Mouse (Mus musculus): ENCODE data around the gene Ccdc8.
"Not testable (repeated sequence)": the region's sequence is repeated elsewhere in the genome, so short reads cannot be mapped to it uniquely, and the experiment has no call there.

Ccdc8 gene

DNA sequence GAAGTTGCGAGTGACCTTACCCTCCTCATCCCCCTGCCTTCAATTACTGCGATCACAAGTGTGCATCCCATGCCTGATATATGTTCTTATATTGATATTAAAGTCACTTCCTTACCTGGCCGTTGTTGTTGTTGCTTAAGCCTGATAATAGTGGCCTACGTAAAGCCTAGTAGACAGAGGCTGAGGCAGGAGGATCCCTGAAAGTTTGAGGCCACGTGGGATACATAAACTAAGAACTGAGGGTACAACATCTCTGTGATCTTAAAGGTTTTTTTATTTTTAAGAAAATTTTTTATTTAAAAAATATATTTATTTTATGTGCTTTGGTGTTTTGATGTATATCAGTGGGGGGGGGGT lies at the start of gene Ccdc8:
Gene Ccdc8 (plus strand): TSS at position 258 of the 357 bp plus-strand sequence.
- DNase-seq = no peak

DNA sequence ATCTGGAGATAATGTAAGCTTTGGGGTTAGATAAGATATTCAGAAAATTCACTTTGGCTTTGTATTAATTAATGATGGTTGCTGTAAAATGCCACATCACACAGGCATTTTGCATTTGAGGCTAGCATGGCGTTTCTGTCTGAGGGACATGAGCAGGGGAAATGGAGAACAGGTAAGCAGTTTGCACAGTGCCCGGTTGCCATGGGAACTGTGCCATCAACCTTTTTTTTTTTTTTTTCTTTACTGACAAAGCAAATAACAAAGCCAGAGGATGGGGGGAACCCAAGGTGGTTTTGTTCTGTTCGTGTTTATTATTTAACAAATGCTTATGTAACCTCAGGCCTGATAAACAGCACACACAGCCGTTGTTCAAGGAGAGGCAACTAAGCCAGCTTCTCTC lies 49.6 kb upstream of the Ccdc8 start:
- no peak for DNase-seq

DNA sequence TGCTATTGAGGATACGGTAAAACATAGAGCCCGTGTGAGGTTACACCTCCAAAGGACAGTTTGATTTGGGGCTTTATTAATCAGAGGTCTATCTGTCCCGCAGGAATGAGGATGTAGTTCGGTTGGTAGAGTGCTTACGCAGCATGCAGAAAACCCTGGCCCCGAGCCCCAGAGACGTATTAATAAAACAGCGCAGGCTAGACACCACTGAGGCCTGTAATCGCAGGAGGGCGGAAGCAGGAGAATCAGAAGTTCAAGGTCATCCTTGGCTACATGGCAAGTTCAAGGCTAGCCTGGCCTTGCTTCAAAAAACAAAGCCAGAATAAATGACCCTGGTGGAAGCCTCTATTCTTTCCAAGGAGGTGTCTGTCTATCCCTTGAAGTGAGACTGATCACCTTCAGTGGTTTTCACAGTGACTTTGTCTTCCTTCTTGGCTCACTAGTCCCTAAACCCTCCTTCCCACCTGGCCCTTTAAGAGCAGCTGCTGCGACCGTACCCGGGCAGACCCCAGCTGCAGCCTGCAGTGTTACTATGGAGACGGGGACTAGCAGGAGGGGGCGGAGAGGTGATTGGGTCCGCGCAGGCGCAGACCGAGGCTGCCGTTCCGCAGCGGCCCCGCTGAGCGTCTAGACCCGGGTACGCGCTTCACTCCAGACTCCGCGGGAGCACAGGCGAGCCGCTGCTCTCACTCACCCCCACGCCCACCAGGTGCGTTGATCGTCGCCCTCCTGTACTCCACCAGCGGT lies 48.3 kb upstream of the Ccdc8 start, which contains the start of gene Pnmal2:
Gene Pnmal2 (plus strand): TSS at position 622 of the 747 bp plus-strand sequence.
- peak; percentile 90 to 94 for DNase-seq

DNA sequence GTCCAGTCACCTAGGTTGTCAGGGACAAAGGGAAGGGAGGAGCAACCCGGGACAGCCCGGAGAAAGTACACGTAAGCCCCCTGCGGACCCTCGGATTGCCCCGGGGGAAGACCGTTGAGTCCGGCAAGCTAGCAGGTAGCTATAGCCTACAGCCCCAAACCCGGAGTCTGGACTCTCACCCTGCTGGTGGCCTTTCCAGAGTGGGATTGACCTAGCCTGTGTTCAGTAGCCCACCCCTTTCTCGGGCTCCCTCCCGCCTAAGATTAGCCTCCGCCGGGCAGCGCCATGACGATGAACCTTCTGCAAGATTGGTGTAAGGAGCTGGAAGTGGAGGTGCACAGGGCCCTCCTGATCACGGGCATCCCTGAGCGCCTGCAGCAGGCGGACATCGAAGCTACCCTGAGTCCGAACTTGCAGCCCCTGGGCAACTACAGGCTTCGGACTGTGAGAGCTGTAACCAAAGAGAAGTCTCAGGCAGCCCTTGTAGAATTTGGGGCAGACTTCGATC lies 47.6 kb upstream of the Ccdc8 start:
- peak in 1 of 2 experiments; percentile 39 for DNase-seq

DNA sequence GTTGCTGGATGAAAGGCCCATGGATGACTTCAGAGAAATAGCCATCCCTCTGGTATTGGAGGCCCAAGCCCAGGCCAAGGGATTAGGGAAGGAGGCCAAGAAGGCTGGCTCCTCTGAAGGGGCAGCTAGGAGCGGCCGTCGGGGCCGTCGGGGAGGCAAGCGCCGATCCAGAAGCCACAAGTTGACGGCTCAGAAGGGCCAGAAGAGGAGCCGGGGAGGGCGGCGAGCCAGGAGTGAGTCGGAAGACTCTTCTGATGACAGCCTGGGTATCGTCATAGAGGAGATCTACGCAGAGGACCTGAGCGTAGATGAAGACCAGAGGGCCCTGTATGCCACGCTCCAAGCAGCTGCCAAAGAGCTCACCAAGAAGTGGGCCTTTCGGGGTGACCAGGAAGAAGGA lies 47.1 kb upstream of the Ccdc8 start:
- DNase-seq = peak; percentile 13 to 34

DNA sequence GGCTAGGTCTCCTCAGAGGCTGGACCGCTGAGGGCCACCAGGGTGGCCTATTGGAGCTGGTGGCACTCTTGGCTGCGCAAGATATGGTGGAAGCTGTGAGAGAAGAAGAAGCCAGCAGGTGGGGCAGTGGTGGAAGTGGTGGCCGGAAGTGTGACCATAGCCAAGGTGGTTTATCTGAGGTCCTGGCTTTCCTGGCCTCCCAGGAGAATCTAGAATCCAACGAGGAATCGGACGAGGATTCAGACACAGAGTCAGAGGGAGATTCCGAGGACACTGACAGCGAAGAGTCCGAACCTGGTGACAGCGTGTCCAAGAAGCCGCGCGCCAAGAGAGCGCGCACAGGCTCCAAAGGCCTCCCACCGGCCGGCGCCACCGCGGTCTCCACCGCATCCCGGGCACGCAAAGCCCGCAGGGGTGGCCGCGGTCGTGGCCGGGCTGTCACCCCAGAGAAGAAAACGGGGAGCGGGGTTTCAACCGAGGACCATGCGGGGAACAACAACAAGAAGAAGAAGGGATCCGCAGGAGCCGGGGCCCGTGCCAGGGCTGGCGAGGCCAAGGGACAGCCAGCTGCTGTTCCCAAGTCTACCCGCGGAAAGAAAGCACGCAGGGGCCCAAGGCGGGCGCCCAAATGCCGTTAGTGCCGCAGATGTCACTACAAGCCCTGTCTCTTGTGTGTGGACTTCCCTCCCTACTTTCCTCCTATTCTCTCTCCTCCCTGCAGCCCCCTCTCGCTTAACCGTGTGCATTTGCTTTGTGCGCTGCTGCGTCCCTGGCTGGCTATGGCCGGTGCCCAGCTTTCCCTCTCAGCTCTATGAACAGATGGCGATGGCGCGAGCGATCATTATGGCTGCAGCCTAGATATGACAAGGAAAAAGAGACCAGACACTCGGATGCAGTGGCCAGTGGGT lies 45.8 kb upstream of the Ccdc8 start:
- DNase-seq = peak; percentile 55 to 60

DNA sequence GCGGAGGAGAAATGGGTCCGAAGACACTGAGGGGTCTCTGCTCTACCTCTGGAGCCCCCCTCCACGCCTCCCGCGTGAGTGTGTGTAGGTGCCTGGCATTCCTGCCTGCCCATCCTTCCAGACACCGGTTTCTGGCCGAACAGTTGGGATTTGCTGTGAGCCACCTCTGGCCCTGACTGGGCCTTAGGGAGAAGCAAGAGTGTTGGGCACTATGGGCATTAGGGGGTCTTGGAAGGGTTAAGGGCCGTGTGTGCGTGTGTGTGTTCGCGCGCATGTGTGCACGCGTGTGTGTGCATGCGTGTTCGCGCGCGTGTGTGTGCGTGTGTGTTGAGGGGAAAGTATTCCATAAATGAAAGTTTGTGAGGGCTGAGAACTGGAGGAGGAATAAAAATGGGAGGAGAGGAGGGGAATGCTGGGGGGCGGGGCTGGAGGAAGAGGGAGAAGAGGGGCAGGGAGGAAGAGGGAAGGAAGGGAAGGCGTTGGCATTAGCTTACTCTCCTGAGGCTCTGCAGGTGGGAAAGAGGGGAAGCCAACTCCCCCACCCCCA lies 45.1 kb upstream of the Ccdc8 start:
- peak; percentile 47 to 48 for DNase-seq

DNA sequence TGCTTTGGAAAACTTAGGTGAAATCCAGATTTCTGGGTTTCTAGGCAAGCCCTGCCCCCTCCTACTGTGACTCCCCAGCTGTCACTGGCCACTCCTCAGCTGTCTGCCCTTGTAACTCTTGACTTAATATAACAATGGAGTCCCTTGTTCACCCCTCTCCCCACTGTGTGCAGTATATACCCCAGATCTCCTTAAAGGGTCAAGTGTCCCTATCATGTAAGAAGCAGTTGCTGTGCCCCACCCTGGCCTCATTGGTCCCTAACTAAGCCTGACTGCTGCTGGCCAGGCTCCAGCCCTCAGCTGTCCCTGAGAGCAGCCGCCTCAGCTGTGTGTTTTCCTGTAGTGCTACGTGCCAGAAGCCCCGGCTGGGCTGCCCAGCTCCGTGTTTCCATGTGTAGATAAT lies 44.5 kb upstream of the Ccdc8 start:
- peak; percentile 66 to 73 for DNase-seq

DNA sequence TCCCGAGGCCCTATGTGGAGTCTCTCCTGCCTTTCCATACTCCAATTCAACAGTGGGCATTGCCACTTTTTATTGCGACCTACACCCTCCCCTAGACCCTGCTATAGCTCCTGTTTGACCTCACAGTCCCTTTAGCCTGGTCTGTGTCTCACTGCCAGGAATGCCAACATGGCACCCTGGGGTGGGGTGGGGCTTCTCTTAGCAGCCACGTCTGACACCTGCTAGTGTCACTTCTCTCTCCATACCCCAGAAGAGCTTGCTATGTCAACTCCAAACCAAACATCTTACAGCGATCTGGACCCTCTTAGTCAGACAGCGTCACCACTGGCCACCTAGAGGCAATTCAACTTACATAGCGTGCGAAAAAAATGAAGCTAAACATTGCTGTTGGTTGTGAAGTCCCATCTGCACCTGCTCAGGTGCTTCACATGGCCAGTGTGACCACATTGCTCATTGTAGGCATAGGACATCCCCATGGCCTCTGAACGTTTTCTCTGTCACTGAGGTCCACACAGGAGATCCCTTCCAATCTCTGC lies 43.5 kb upstream of the Ccdc8 start:
- DNase-seq = no peak

DNA sequence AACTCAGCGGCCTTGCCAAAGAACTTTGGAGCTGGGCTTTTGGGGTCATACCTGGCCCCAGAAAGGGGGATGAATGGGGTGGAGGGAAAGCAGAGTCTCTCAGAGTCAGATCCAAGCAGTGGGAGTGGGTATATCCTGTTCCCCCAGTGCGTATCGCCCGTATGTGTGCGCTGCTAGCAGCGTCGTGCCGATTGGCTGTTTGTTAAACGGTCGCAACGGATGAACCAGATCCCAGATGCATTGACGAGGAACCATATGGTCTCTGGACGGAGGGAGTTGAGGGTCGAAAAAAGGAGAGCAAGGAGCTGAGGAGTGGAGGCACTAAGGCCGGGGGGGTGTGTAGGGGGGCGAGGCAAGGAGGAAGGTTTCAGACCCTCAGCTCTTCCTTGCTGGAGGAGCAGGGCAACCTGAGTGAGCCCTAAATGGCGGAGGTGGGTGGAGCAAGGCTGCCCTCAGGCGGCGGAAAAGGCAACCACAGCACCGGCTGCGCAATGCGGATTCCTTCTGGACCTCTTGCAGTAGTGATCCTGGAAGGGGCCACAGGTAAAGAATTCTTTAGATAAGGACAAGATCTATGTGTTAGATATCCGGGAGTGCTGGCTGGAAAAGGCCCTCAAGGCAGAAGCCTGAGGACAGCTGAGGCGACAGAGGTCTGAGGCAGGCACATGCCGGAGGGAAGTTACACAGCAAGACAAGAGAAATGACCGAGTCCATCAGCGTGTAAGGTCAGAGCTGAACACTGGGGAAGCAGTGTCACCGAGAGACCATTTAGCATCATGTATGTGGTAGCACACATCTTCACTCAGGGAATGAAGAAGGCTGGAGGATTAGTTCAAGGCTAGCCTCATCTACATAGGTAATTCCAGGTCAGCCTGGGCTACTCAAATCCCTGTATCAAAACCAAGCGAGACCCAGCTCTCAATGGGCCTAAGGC lies 42.3 kb upstream of the Ccdc8 start:
- DNase-seq = peak; percentile 86 to 88

DNA sequence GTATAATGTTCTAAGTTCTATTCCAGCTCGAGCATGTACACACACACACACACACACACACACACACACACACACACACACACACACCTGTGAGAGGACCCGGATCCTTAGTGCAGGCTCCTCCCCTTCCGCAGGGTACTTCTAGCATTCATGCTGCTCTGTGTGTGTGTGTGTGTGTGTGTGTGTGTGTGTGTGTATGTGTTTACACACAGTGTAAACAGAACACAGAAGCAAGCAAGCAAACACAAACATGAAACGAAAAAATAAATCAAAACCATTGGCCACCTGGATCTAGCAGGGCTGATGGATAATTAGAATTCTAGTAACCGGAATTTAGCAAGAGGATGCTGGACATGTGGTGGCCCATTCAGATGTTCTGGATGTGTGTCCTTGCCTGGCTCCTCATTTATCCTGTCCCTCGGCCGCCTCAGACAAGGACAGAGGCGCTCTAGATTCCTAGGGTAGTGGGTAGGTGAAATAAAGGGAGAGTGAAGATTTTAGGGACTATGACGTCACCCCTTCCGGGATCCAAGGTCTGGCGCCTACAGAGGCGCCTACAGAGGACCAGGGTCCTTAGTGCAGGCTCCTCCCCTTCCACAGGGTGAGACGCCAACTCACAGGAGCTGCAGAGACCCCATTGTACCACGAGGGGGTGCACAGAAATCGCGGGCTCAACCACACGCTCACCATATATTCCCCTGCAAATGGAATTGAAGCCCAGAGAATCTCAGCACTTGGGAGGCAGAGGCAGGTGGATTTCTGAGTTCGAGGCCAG lies 41.5 kb upstream of the Ccdc8 start:
- peak; percentile 87 to 89 for DNase-seq

DNA sequence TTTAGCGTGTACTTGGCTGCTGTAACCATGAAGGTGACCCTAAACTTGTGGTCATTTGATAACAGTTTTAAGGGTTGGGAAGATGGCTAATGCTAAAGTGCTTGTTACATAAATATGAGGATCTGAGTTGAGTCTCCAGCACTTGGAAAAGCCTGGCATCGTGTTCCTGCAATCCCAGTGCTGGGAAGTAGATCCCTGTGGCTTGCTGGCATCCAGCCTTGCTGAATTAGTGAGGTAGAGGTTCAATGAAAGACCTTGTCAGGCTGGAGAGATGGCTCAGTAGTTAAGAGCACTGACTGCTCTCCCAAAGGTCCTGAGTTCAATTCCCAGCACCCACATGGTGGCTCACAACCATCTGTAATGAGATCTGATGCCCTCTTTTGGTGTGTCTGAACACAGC lies 38.7 kb upstream of the Ccdc8 start:
- DNase-seq = not testable (repeated sequence)

DNA sequence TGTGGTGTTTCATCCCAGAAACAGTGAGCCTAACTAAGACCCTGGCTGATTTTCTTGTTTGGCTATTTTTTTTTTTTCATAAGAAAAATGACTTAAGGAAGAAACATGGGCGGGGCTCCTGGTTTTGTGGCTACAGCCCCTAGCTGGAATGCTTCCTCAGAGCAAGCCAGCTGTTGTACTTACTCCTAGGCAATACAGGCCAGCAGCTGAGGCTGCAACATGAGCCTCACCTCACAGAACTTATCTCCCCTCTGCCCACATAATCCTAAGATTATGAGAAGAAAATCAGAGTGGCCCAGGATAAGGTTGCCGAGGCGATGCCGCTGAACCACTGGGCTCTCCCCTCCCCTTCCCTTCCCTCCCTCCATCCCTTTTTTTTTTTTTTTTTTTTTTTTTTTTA lies 36.8 kb upstream of the Ccdc8 start:
- DNase-seq = no peak

DNA sequence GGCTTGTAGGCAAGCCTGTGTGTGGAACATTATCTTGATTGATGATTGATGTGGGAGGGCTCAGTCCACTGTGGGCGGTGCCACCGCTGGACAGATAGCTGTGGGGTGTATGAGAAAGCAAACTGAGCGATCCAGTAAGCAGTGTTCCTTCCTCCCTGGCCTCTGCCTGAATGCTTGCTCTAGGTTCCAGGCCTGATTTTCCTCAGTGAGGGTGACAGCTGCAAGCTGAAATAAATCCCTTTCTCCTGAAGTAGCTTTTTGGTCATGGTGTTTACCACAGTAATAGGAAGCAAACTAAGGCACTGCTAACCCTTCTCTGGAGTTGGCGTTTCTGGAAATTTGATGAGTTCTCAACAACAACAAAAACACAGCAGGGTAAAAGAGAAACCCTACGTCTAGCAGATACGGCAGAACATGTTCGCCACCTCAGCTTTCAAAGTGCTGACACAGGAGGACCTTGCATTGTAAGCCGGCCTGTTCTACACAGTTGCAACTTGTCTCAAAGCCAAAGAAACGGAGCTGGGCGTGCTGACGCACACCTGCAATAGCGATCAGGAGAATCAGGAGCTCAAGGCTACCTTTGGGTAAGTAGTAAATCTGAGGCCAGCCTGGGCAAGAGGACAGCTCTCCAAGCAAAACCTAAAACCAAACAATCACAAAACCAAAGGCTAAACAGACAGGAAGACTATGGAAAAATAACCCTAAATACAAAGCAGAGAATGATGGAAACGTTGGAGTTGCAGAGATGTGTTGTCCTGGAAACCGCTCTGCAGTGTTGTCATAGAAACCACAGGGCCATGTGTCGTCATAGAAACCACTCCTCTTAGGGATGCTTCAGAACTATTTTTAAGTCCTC lies 35.9 kb upstream of the Ccdc8 start:
- no peak for DNase-seq

DNA sequence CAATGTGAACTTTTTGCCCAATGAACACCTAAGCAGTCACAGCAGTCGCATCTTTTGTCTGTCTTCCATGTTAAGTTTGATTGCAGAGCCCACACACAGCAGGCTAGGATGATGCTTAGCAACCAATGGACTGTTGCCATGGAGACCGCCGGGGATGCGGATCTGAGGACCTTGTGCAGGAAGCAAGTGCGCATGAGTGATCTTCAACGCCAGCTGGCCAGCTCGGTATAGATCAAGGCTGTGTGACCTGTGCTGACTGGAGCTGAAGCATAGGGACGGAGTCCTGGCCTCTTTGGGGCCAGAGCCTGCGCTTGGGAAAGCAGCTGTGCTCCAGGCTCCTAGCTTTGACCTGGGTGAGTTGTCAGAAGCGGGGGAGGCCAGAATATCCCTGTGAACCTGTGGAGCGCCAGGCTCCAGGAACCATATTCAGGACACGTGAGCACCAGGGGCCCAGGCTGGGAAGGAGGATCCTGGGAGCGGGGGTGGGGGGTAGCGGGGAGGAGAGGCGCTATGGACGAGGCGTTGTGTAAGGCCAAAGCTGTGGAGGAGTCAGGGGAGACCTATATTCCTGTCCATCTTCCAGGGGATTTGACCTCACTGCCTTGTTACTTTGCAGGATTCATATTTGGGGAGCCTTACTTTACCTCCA lies 32.8 kb upstream of the Ccdc8 start, which contains the start of gene Pnmal1:
Gene Pnmal1 (plus strand): TSS at position 141 of the 649 bp plus-strand sequence.
- peak; percentile 79 to 86 for DNase-seq

DNA sequence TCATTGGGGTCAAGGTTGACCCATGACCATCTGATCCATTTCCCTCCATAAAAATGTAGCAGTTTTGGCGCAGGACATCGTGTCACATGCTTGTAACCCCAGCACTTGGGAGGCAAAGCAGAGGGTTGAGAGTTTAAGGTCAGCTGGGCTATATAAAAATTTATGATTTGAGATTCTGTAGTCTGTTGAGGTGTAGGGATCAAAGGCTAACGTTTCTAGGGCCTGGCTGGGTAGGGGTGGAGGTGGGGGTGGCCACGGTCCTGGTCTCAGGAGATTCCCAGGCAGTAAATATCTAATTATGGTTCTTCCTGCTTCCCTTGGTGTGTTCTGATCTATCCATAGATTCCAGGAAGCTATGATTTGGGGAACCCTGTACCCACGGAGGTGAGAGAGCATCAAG lies 30.8 kb upstream of the Ccdc8 start:
- no peak for DNase-seq

DNA sequence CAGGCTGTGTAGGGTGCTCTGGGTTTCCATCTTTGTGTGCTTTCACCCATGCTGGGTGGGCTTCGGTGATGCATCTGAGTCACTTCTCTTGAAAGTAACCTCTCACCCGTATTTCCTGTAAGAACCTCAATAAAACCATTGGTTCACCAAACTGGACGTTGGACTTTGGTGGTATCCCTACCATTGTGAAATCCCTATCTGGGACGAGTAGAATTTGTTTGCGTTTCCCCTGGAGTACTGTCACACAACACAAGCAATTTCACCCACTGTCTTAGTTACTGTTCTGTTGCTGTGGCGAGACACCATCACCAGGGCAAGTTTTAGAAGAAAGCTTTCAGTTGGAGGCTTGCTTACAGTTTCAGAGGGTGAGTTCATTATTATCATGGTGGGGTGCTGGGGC lies 24.1 kb upstream of the Ccdc8 start:
- no peak for DNase-seq

DNA sequence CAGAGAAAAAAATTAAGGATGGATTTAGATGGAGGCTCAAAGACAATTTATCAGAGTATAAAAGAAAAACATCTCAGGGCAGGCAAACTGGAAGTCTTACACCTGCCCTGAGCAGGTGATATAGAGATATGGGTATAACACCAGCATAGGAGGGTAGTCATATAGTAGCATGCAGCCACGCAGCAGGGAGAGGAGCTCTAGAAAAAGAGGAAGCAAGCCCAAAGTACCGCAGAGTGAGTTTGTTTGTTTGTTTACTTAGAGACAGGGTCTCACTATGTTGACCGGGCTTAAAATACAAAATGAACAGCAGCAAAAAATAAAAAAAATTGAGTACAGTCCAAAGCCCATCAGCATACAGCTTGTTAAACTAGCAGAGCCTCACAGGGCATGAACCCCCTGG lies 21.3 kb upstream of the Ccdc8 start:
- DNase-seq = no peak

DNA sequence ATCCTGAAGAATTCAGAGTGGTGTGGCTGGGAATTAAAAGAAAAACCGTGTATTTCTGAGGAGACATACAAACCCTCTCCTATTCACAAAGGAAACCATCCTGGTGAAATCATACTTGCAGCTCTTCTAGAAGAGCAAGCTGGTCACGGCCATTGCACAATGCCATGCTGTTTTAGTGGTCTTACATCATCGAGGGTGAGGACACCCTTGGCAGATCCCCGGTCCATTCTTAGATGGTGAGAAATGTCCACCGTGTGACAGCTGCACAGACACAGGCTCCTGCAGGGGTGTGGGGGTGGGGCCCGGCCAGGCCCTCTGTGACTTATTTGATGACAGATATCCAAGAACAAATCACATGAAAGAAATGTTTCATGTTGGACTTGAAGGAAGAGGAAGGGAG lies 18.5 kb upstream of the Ccdc8 start:
- DNase-seq = no peak

DNA sequence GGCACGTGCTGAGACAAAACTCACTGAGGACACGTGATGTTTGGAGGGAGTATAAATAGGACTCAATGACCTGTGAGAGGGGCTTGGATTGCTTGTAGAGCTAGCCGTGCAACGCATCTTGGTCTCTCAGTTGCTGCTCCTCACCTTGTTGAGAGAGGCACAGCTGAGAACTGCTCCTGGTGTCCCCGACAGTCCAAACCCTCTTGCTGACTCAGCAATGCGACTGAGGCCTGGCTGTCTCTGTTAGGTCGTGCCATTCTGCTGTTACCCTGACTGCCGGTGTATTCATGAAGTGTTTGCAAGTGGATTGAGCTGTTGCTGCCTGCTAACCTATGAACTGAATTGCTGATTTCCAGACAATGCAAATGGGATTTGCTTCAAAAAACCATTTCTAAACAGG lies 16.2 kb upstream of the Ccdc8 start:
- no peak for DNase-seq

Measured in kidney, postnatal 4 days (tissue).